Mouse (Mus musculus): ENCODE data around the gene Gm8374.
"Not testable (repeated sequence)": the region's sequence is repeated elsewhere in the genome, so short reads cannot be mapped to it uniquely, and the experiment has no call there.

The Gm8374 gene

DNA sequence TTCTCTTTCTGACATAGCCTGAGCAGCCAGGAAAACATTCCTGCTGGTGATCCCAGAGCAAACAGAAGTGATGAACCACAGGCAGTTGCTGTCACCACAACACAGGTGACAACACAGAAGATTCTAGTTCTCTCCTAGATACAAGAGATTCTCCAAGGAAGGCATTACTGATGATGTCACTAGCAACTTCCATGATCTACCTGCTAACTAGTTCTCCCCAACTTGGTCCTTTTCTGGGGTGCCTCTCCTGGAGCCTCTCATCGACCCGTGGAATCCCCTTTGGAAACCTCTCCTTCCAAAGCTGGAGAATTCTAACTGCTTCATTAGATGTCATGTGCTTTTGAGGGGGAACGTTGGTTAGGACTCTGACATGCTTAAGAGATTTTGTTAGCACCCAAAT lies at the start of gene Gm8374:
Gene Gm8374, minus strand, starts transcription at position 101 of the 400 bp plus-strand sequence.
- CTCF ChIA-PET, result not testable (repeated sequence)

DNA sequence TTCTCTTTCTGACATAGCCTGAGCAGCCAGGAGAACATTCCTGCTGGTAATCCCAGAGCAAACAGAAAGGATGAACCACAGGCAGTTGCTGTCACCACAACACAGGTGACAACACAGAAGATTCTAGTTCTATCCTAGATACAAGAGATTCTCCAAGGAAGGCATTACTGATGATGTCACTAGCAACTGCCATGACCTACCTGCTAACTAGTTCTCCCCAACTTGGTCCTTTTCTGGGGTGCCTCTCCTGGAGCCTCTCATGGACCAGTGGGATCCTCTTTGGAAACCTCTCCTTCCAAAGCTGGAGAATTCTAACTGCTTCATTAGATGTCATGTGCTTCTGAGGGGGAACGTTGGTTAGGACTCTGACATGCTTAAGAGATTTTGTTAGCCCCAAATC lies 32.6 kb downstream of the Gm8374 start, which contains the start of gene Gm5797:
Gene Gm5797, minus strand, starts transcription at position 101 of the 400 bp plus-strand sequence.
- CTCF ChIA-PET, result not testable (repeated sequence)

DNA sequence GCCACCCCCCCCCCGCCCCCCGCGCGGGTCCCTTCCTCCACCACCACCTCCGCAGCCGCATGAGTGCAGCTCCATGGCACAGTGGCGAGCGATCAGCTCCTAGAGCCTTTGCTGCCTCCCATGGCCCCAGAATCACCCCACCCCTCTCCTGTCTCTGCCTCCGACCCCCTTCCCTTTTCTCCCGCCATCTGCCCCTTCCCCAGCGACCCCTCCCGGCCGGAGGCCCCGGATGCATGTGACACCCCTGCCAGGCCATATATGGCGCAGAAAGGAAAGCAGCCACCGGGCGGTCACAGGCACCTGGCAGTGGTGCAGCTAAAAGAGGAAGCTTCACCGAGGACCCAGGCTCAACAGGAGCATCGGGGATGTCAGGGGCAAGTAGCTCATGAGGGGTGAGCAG lies 49.8 kb downstream of the Gm8374 start:
- CTCF ChIA-PET, result not testable (repeated sequence)

DNA sequence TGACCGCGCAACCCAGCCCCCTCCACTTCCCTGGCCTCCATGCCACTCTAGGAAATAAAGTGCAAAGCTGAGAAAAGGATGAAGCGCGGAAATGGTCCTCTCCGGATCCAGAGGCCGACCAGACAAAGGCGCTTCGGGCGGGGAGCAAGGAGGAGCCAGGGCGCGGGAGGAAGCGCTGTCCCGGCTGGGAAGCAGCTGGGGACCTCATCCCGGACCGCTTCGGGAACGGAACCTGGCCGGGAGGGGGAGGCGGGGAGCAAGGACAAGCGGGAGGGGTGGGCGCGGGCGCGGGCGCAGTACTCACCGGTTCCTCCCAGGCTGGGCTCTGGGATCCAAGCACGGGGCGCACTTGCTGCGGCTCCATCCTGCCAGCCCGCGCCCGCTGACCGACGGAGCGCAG lies 50.3 kb downstream of the Gm8374 start, which contains the start of gene Gm3739:
Gene Gm3739, minus strand, starts transcription at position 389 of the 400 bp plus-strand sequence.
- CTCF ChIA-PET, result not testable (repeated sequence)

All from spleen, embryonic (tissue).